Mouse (Mus musculus) heart, embryonic 10.5 days (tissue): ENCODE data around the gene Lmod1. TPM values are rescaled to one million over a fixed set of nuclear protein-coding genes. Genes with fewer than 3 reads are reported as not detected.

ENCODE experiments used
- DNase-seq: peaks from one replicate; pipeline ENCODE4 v3.0.0-alpha.2; 2017; ENCODE audit warnings: low spot score
- H3K27ac ChIP-seq: fragments of 300-500 bp; sonication (generic); 2 replicates; pipeline ENCODE4 v1.5.1; 2016; ENCODE audit warnings: mild to moderate bottlenecking
- H3K27me3 ChIP-seq: fragments of 300-500 bp; sonication (generic); 2 replicates; pipeline ENCODE4 v1.6.1; 2016; ENCODE audit warnings: mild to moderate bottlenecking; ENCODE audit not compliant: poor library complexity, insufficient read depth, severe bottlenecking
- H3K36me3 ChIP-seq: fragments of 300-500 bp; sonication (generic); 2 replicates; pipeline ENCODE4 v1.6.1; 2016; ENCODE audit warnings: mild to moderate bottlenecking, moderate library complexity
- H3K4me1 ChIP-seq: fragments of 300-500 bp; sonication (generic); 2 replicates; pipeline ENCODE4 v1.6.1; 2016; ENCODE audit warnings: mild to moderate bottlenecking
- H3K4me3 ChIP-seq: fragments of 300-500 bp; sonication (generic); 2 replicates; pipeline ENCODE4 v1.5.1; 2016; ENCODE audit warnings: mild to moderate bottlenecking, moderate library complexity
- H3K9me3 ChIP-seq: fragments of 300-500 bp; sonication (generic); 2 replicates; pipeline ENCODE4 v1.6.1; 2016; ENCODE audit warnings: mild to moderate bottlenecking, moderate library complexity
- WGBS: fragments of 180-500 bp; shearing (Covaris S2); methylation state at CpG from one replicate; pipeline ENCODE4 v1.1.7; 2016; 5-methylcytosine and 5-hydroxymethylcytosine counted together
- polyA plus RNA-seq: library from polyadenylated mRNA; unstranded; fragments of >200 nt; fragmentation: Nextera tagmentation; extraction: Ambion mirVana; gene quantifications from 2 replicates; pipeline ENCODE4 v1.2.1, GENCODE M21; 2016

Lmod1 gene
- polyA plus RNA-seq, 1 experiment from 2014 or later = 5.2 TPM

DNA sequence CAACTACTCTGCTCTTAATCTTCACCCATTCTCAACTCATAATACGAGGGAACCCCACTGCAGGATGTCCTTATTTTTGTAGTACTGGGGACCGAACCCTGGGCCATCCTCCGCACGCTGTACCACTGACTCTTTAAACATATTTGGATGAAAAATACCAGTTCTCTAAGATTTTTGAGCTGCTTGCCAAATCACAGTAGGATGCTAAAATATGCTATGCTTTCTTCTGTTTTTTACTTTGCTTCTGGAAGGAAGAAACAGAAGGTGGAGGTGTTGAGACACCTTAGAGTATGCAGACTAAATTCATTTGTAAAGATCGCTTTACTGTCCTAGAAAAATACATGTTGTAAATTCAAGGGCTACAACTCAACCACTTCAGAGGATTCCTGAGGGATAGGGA is 59.6 kb downstream of the Lmod1 start:
- no peak for DNase-seq
- Histone ChIP-seq H3K36me3 (peaks cover 75% of the 10 kb centered on the region), H3K27me3 (no peaks in the 10 kb centered on the region), H3K27ac (no peak overlapping the region), H3K9me3 (no peaks in the 10 kb centered on the region), H3K4me1 (peaks cover 16% of the 10 kb centered on the region), H3K4me3 (no peak overlapping the region)
- 96% methylated on average over 5 of the region's 5 CpGs for WGBS

DNA sequence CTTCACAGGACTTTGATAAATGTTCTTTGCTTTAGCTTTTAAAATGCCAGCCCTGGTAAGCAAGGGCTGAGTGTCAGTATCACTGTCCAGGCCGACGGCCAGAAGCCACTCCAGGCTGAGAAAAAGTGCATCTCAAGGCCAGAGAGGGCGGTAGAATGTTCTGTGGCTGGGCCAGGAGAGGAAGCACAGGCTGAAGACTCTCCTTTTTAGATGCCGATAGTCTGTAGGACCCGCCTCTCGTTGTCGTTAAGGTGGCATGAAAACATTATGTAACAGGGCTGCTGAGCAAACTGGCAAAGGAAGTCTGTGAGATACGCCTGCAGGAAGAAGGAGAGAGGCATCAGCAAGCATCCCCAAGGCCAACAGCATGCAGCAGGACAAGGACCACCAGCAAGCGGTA is 60.6 kb downstream of the Lmod1 start:
- Histone ChIP-seq H3K36me3 (peaks cover 84% of the 10 kb centered on the region), H3K27ac (no peak overlapping the region), H3K27me3 (no peaks in the 10 kb centered on the region), H3K4me1 (peaks cover 7% of the 10 kb centered on the region), H3K4me3 (no peak overlapping the region), H3K9me3 (no peaks in the 10 kb centered on the region)
- 85% methylated on average over 9 of the region's 9 CpGs for WGBS
- no peak for DNase-seq

DNA sequence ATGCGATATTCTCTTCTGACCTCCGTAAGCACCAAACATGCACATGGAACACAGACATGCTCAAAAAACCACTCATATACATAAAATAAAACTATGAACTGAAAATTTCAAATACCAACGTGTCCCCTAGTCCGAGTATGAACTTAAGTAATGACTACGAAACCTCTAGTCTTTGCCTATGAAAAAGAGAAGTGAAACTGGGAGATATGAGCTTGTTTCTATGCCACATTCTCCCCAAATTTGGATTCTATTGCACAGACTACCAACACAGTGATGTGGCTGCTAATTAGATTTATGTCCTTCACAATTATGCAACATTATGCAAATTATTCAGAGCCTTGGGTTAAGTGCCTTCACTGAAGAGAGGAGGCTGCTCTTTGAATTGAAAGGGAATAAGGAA is 74.9 kb downstream of the Lmod1 start:
- Histone ChIP-seq H3K9me3 (no peaks in the 10 kb centered on the region), H3K27me3 (no peaks in the 10 kb centered on the region), H3K36me3 (peaks cover 91% of the 10 kb centered on the region), H3K27ac (no peak overlapping the region), H3K4me3 (no peak overlapping the region), H3K4me1 (no peaks in the 10 kb centered on the region)
- WGBS = 97% methylated on average over 5 of the region's 5 CpGs
- DNase-seq = no peak

DNA sequence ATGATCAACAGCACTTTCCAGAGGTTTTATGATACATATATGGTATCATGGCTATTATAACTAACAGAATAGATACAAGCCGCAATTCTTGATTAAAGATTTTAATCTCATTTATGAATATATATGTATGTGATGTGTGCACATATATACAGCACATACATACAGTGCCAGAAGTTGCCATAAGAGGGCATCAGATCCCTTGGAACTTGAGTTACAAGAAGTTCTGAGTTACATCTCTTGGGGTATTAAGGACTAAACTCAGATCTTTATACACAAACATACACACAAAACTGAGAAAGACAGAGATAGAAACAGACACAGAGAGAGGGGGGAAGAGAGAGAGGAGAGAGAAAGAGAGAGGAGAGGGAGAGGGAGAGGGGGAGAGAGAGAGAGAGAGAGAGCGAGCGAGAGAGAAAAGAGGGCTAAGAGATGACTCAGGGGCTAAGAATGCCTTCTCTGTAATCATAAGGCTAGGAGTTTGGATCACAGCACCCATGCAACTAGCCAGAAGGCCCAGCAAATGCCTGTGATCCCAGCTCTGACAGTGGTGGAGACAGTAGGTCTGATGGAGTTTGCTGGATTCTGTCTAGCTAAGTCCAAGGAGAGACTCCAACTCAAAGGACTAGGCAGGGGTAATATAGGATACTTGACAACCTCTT is 77.0 kb downstream of the Lmod1 start:
- no peaks in the 10 kb centered on the region for H3K4me1 ChIP-seq
- H3K27me3 ChIP-seq = no peaks in the 10 kb centered on the region
- DNase-seq = no peak
- 93% methylated on average over 3 of the region's 3 CpGs for WGBS
- no peak overlapping the region for H3K4me3 ChIP-seq
- peaks cover 93% of the 10 kb centered on the region for H3K36me3 ChIP-seq
- no peaks in the 10 kb centered on the region for H3K9me3 ChIP-seq
- no peak overlapping the region for H3K27ac ChIP-seq

DNA sequence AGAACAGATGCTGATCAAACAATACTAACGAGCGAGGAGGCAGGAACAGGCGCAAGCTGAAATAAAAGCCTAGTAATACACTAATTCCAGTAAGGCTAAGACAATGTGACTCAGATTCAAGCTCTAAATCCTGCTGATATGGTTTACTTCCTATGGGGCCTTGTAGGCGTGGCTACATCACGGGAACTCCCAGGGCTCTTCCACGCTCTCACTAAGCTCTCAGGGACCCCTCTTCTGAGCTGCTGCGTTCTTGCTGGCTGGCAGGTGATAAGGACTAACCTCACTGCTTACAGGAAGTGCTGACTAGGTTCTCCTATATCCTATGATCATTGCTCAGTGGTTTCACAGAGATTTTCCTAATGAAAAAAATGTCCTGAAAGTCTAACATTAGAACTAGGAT is 80.7 kb downstream of the Lmod1 start:
- Histone ChIP-seq H3K27ac (no peak overlapping the region), H3K27me3 (no peaks in the 10 kb centered on the region), H3K9me3 (no peaks in the 10 kb centered on the region), H3K36me3 (peaks cover 99% of the 10 kb centered on the region), H3K4me3 (no peak overlapping the region), H3K4me1 (no peaks in the 10 kb centered on the region)
- no peak for DNase-seq
- whole genome bisulfite sequencing = 58% methylated on average over 7 of the region's 7 CpGs

DNA sequence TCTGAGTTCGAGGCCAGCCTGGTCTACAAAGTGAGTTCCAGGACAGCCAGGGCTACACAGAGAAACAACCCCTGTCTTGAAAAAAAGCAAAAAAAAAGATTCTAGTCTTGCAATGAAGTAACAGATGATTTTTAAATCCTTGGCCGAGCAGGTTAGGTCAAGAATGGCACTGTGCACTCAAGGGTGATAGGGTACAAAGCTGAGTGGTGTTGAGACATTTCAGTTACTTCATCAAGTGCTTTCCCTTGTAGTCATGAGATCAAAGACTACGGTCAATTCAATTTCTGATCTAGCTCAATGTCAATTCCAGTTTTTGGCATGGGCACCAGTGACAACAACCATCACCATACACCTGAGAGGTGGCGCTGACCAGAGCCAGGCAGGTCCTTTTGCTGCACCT is 84.4 kb downstream of the Lmod1 start:
- 92% methylated on average over 4 of the region's 4 CpGs for WGBS
- peaks cover 96% of the 10 kb centered on the region for H3K36me3 ChIP-seq

DNA sequence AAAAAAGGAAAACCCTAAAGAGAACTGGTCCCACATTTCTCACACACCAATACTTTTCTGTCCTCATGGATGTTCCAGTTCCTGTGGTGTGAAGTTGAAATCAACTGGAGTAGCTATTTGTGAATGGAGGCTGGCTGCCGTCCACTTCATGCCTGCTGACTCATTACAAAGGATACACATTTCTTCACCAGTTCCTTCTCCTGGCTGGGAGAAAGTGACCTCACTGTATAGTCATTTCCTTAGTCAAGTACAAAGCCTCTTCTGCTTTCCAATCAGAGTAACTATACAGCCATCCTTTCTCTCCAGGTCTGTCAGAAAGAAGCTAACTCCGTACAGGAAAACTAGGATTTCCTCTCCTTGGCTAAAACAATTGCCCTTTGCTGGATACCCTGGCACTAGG is 86.4 kb downstream of the Lmod1 start:
- peaks cover 96% of the 10 kb centered on the region for H3K36me3 ChIP-seq
- WGBS = 41% methylated on average over 2 of the region's 2 CpGs
- no peaks in the 10 kb centered on the region for H3K27me3 ChIP-seq
- H3K27ac ChIP-seq = peak overlapping the region; percentile 56; the same call in 1 of the 2 replicates
- no peak overlapping the region for H3K4me3 ChIP-seq
- H3K9me3 ChIP-seq = no peaks in the 10 kb centered on the region
- DNase-seq = no peak
- peaks cover 11% of the 10 kb centered on the region for H3K4me1 ChIP-seq

More for the DNA sequence above, 84.4 kb downstream of the Lmod1 start:
- H3K4me3 ChIP-seq = no peak overlapping the region
- H3K27me3 ChIP-seq = no peaks in the 10 kb centered on the region
- no peak overlapping the region for H3K27ac ChIP-seq
- H3K4me1 ChIP-seq = peaks cover 11% of the 10 kb centered on the region
- no peak for DNase-seq
- no peaks in the 10 kb centered on the region for H3K9me3 ChIP-seq

DNA sequence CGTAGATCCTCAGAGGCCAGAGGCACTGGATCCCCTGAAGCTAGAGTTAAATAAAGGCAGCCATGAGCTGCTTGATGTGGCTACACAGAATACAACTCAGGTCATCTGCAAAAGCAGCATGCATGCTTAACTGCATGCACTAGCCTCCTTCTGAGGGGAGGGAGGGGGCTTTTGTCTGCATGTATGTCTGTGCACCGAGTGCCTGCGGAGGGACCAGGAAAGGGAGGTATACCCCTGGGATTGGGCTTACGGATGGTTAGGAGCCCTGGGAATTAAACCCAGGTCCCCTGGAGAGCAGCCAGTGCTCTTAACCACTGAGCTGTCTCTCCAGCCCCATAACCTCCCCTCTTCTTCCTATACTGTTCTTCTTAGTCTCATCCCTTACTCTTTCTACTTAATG is 87.5 kb downstream of the Lmod1 start:
- WGBS = 77% methylated on average over 4 of the region's 4 CpGs
- peaks cover 97% of the 10 kb centered on the region for H3K36me3 ChIP-seq
- no peak overlapping the region for H3K4me3 ChIP-seq

DNA sequence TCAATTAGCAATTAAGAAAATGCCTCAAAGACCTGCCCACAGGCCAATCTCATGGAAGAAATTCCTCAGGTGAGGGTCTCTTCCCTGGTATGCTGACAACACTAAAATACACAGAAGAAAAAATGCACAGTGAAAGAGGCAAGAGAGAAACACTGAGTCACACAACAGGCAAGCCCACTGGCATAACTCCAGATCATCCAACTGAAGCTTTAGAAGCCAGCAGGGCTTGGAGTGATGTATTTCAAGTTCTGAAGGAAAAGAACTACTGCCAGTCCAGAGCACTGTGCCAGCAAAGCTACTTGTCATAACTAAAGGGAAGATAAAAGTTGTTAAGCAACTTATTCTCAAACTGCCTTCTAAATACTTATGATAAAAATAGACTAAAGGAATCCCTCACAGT is 89.4 kb downstream of the Lmod1 start:
- H3K36me3 ChIP-seq = peaks cover 97% of the 10 kb centered on the region
- H3K27me3 ChIP-seq = no peaks in the 10 kb centered on the region
- no peak overlapping the region for H3K27ac ChIP-seq
- no peak overlapping the region for H3K4me3 ChIP-seq
- no peaks in the 10 kb centered on the region for H3K9me3 ChIP-seq
- H3K4me1 ChIP-seq = peaks cover 14% of the 10 kb centered on the region
- DNase-seq = no peak

More for the DNA sequence above, 87.5 kb downstream of the Lmod1 start:
- Histone ChIP-seq H3K27me3 (no peaks in the 10 kb centered on the region), H3K9me3 (no peaks in the 10 kb centered on the region), H3K4me1 (peaks cover 14% of the 10 kb centered on the region), H3K27ac (no peak overlapping the region)
- no peak for DNase-seq

Other genes starting within 250 kb of the Lmod1 start
- gene Lgr6, start 219.5 kb upstream of the Lmod1 start, polyA plus RNA-seq = 0.49 and 0.64 TPM in 2 replicates
- gene Ptpn7, start 192.1 kb upstream of the Lmod1 start, polyA plus RNA-seq = 1.5 and 5.0 TPM in 2 replicates
- 28.0 and 36.5 TPM in 2 replicates for gene Arl8a, start 178.0 kb upstream of the Lmod1 start, polyA plus RNA-seq
- gene Gpr37l1, start 157.1 kb upstream of the Lmod1 start, polyA plus RNA-seq = not detected in 2 replicates
- 1.2 and 2.8 TPM in 2 replicates for gene Elf3, start 66.2 kb upstream of the Lmod1 start, polyA plus RNA-seq
- gene Rnpep, start 40.7 kb upstream of the Lmod1 start, polyA plus RNA-seq = 63.4 and 70.0 TPM in 2 replicates
- 336 and 388 TPM in 2 replicates for gene Timm17a, start 11.0 kb upstream of the Lmod1 start, polyA plus RNA-seq
- 33.1 and 39.6 TPM in 2 replicates for gene Shisa4, start 50.4 kb downstream of the Lmod1 start, polyA plus RNA-seq
- gene Ipo9, start 105.7 kb downstream of the Lmod1 start, polyA plus RNA-seq = 118 and 134 TPM in 2 replicates